Mouse (Mus musculus): ENCODE data around the gene Rmi2.
A peak's percentile ranks its signal among the peaks of the same experiment; 100 is the strongest.
"Not testable (repeated sequence)": the region's sequence is repeated elsewhere in the genome, so short reads cannot be mapped to it uniquely, and the experiment has no call there.

Rmi2 gene

GRCm38 (mm10) chr16:10827766-10828460 is 6.9 kb upstream of the Rmi2 start:
- no peak for DNase-seq (ENCODE audit: low read depth)

- DNase-seq (ENCODE audit: low read depth): no peak
Observed at GRCm38 (mm10) chr16:10828461-10828805, 6.4 kb upstream of the Rmi2 start.

GRCm38 (mm10) chr16:10834542-10834910 is 333 bp upstream of the Rmi2 start:
- DNase-seq (ENCODE audit: low read depth): no peak

- DNase-seq (ENCODE audit: low read depth): peak; percentile 39
Observed at GRCm38 (mm10) chr16:10836388-10836787, 1.5 kb downstream of the Rmi2 start.

GRCm38 (mm10) chr16:10837250-10837649 is 2.4 kb downstream of the Rmi2 start:
- no peak for DNase-seq (ENCODE audit: low read depth)

- DNase-seq (ENCODE audit: low read depth): no peak
Observed at GRCm38 (mm10) chr16:10837903-10838302, 3.0 kb downstream of the Rmi2 start.

GRCm38 (mm10) chr16:10838487-10839245 is 3.8 kb downstream of the Rmi2 start:
- no peak for DNase-seq (ENCODE audit: low read depth)

- peak; percentile 32 for DNase-seq (ENCODE audit: low read depth)
Observed at GRCm38 (mm10) chr16:10840018-10840417, 5.2 kb downstream of the Rmi2 start.

- DNase-seq (ENCODE audit: low read depth): peak; percentile 47
Observed at GRCm38 (mm10) chr16:10842282-10842855, 7.5 kb downstream of the Rmi2 start.

- peak; percentile 88 for DNase-seq (ENCODE audit: low read depth)
Observed at GRCm38 (mm10) chr16:10843486-10844318, 8.8 kb downstream of the Rmi2 start.

GRCm38 (mm10) chr16:10844319-10844670 is 9.4 kb downstream of the Rmi2 start:
- no peak for DNase-seq (ENCODE audit: low read depth)

GRCm38 (mm10) chr16:10845952-10846351 is 11.1 kb downstream of the Rmi2 start:
- no peak for DNase-seq (ENCODE audit: low read depth)

GRCm38 (mm10) chr16:10846503-10846902 is 11.6 kb downstream of the Rmi2 start:
- DNase-seq (ENCODE audit: low read depth): peak; percentile 79

GRCm38 (mm10) chr16:10849965-10850861 is 15.4 kb downstream of the Rmi2 start:
- no peak for DNase-seq (ENCODE audit: low read depth)

GRCm38 (mm10) chr16:10850905-10851304 is 16.0 kb downstream of the Rmi2 start:
- no peak for DNase-seq (ENCODE audit: low read depth)

GRCm38 (mm10) chr16:10852216-10852615 is 17.4 kb downstream of the Rmi2 start:
- DNase-seq (ENCODE audit: low read depth): not testable (repeated sequence)

GRCm38 (mm10) chr16:10859726-10860245 is 24.9 kb downstream of the Rmi2 start:
- DNase-seq (ENCODE audit: low read depth): no peak

GRCm38 (mm10) chr16:10861408-10861807 is 26.5 kb downstream of the Rmi2 start:
- DNase-seq (ENCODE audit: low read depth): no peak

- no peak for DNase-seq (ENCODE audit: low read depth)
Observed at GRCm38 (mm10) chr16:10864833-10865591, 30.2 kb downstream of the Rmi2 start.

- DNase-seq (ENCODE audit: low read depth): no peak
Observed at GRCm38 (mm10) chr16:10865592-10865987, 30.7 kb downstream of the Rmi2 start.

All from induced T-regulatory cell, adult 2 months (primary cell).